Mouse (Mus musculus): Measurements from ENCODE around the gene Tnip3.

- peak; percentile 73 for TF ChIP-seq CTCF (conservative IDR thresholded peaks at IDR 0.05; ENCODE audit: low read length)
- no peak for TF ChIP-seq POU5F1 (IDR thresholded peaks at IDR 0.05; ENCODE audit: borderline replicate concordance, low read length)
Measured at GRCm38 (mm10) chr6:65510051-65510669, 15.0 kb upstream of the Tnip3 start.
